Mouse (Mus musculus): ENCODE measurements around the gene Kiss1. TPM values are rescaled to one million over a fixed set of nuclear protein-coding genes. Genes with fewer than 3 reads are reported as not detected.

Kiss1 gene
- polyA plus RNA-seq, 1 experiment from 2014 or later = not detected

DNA sequence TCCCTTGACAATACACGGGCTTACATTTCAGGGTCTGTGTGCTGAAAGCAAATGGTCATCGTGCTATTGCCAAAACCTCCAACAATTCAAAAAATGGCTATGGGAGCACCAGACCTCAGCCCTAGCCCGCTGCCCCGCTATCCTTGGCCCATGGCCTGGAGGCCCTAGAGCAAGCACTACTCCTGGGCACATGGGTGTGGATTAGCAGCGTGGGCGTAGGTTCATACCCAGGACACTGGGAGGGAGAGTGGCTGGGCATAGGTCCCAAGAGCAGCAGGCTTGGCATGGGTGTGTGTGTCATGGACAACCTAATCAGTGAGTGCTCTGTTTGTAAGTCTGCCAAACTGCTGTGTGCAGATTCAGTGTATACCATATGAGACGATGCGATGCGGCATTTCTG lies 25.3 kb upstream of the Kiss1 start:
- no peaks in the 10 kb centered on the region for H3K9me3 ChIP-seq
- peaks cover 16% of the 10 kb centered on the region for H3K4me1 ChIP-seq
- H3K27ac ChIP-seq = no peak overlapping the region
- H3K27me3 ChIP-seq = peaks cover 9% of the 10 kb centered on the region; the same call in 1 of the 2 replicates
- no peak overlapping the region for H3K9ac ChIP-seq
- no peak overlapping the region for H3K4me3 ChIP-seq (replicated peaks)
- H3K4me2 ChIP-seq = no peak overlapping the region
- peaks cover 47% of the 10 kb centered on the region for H3K36me3 ChIP-seq (replicated peaks)
- WGBS = 91% methylated on average over 9 of the region's 9 CpGs
- ATAC-seq (ENCODE audit: low FRiP score) = no peak

DNA sequence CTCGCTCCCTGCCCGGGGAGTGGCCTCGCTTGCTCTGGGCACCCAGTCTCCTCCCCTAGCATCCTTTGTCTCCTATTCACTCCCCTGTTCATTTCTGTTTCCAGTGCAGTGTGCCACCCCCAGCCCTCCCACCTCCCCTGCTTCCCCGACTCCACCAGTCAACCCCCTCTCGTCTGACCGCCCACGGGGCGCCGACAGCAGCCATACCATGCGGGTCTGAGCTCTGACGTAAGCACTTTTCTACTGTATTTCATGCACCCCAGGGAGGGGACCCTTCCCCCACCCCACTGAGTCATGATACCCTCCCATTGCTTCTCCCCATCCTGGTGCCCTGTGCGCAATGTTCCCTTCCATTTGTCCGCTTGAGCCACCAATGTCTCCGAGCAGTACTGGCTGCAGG lies 22.9 kb upstream of the Kiss1 start:
- Histone ChIP-seq H3K4me2 (no peak overlapping the region), H3K4me3 (replicated peaks) (no peak overlapping the region), H3K4me1 (peaks cover 16% of the 10 kb centered on the region), H3K27me3 (peaks cover 9% of the 10 kb centered on the region; the same call in 1 of the 2 replicates), H3K9me3 (no peaks in the 10 kb centered on the region), H3K36me3 (replicated peaks) (peaks cover 30% of the 10 kb centered on the region), H3K9ac (0 out of 2 replicates have a peak overlapping the region, but pooled peaks have one; percentile 21), H3K27ac (no peak overlapping the region)
- 0 out of 2 replicates have a peak, but pooled peaks have one; percentile 7 for ATAC-seq (ENCODE audit: low FRiP score)
- 42% methylated on average over 14 of the region's 14 CpGs for WGBS

- Histone ChIP-seq H3K4me2 (no peak overlapping the region), H3K9me3 (no peaks in the 10 kb centered on the region), H3K27me3 (peaks cover 9% of the 10 kb centered on the region; the same call in 1 of the 2 replicates), H3K27ac (0 out of 2 replicates have a peak overlapping the region, but pooled peaks have one; percentile 21), H3K9ac (no peak overlapping the region), H3K4me3 (replicated peaks) (no peak overlapping the region), H3K36me3 (replicated peaks) (peaks cover 15% of the 10 kb centered on the region), H3K4me1 (peaks cover 9% of the 10 kb centered on the region)
- WGBS = 46% methylated on average over 3 of the region's 3 CpGs
- ATAC-seq (ENCODE audit: low FRiP score) = no peak
Observed at GRCm38 (mm10) chr1:133302540-133302939, 19.1 kb upstream of the Kiss1 start.

DNA sequence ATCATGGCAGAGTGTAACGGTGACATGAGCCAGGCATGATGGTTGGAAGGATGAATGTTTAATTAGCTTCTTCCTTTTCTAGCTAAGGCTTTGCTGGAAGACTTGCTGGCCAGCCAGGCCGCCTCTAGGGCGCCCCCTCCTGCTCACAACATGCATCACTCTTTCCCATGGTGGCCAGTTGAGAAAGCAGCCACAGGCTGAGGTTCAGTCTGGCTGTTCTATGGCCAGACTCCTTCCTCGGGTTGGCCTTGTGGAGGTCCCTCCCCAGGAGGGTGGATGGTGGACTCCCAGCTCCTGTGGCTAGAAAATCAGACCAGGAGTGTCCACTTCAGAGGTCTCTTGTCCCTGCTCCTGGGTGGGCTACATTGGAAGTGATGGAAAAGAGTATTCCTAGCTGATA lies 14.8 kb upstream of the Kiss1 start:
- 4% methylated on average over 4 of the region's 4 CpGs for WGBS
- H3K36me3 ChIP-seq (replicated peaks) = no peaks in the 10 kb centered on the region
- no peak overlapping the region for H3K4me3 ChIP-seq (replicated peaks)
- H3K27ac ChIP-seq = no peak overlapping the region
- peaks cover 10% of the 10 kb centered on the region; the same call in 1 of the 2 replicates for H3K4me1 ChIP-seq
- H3K9me3 ChIP-seq = no peaks in the 10 kb centered on the region
- no peak overlapping the region for H3K4me2 ChIP-seq
- H3K27me3 ChIP-seq = peaks cover 7% of the 10 kb centered on the region; the same call in 1 of the 2 replicates
- ATAC-seq (ENCODE audit: low FRiP score) = peak; percentile 58; the same call in 1 of the 2 replicates
- H3K9ac ChIP-seq = no peak overlapping the region

- no peak overlapping the region for H3K4me2 ChIP-seq
- H3K36me3 ChIP-seq (replicated peaks) = no peaks in the 10 kb centered on the region
- WGBS = 16% methylated on average over 6 of the region's 6 CpGs
- H3K4me1 ChIP-seq = peaks cover 15% of the 10 kb centered on the region
- ATAC-seq (ENCODE audit: low FRiP score) = peak; percentile 55
- no peaks in the 10 kb centered on the region for H3K9me3 ChIP-seq
- H3K4me3 ChIP-seq (replicated peaks) = no peak overlapping the region
- no peak overlapping the region for H3K27ac ChIP-seq
- peaks cover 7% of the 10 kb centered on the region; the same call in 1 of the 2 replicates for H3K27me3 ChIP-seq
- H3K9ac ChIP-seq = no peak overlapping the region
Observed at GRCm38 (mm10) chr1:133307318-133307717, 14.4 kb upstream of the Kiss1 start.

GRCm38 (mm10) chr1:133309652-133310267 lies 11.9 kb upstream of the Kiss1 start, which contains the start of gene Golt1a:
TSS of gene Golt1a (plus strand) at chr1:133309800.
- no peak for ATAC-seq (ENCODE audit: low FRiP score)
- Histone ChIP-seq H3K27ac (no peak within 1 kb of the TSS), H3K36me3 (replicated peaks) (no peaks in the 10 kb centered on the region), H3K4me3 (replicated peaks) (no peak within 1 kb of the TSS), H3K4me2 (no peak within 1 kb of the TSS), H3K4me1 (peaks cover 19% of the 10 kb centered on the region), H3K27me3 (peaks cover 12% of the 10 kb centered on the region; the same call in 1 of the 2 replicates), H3K9ac (no peak within 1 kb of the TSS), H3K9me3 (no peaks in the 10 kb centered on the region)
- 77% methylated on average over 14 of the region's 14 CpGs for WGBS

- Histone ChIP-seq H3K27me3 (peaks cover 12% of the 10 kb centered on the region; the same call in 1 of the 2 replicates), H3K4me1 (peaks cover 19% of the 10 kb centered on the region), H3K9ac (no peak overlapping the region), H3K4me3 (replicated peaks) (no peak overlapping the region), H3K9me3 (no peaks in the 10 kb centered on the region), H3K27ac (no peak overlapping the region), H3K4me2 (no peak overlapping the region), H3K36me3 (replicated peaks) (no peaks in the 10 kb centered on the region)
- no peak for ATAC-seq (ENCODE audit: low FRiP score)
- 65% methylated on average over 4 of the region's 4 CpGs for WGBS
Observed at GRCm38 (mm10) chr1:133311240-133311639, 10.4 kb upstream of the Kiss1 start.

- no peaks in the 10 kb centered on the region for H3K9me3 ChIP-seq
- H3K4me1 ChIP-seq = peaks cover 16% of the 10 kb centered on the region
- peaks cover 12% of the 10 kb centered on the region; the same call in 1 of the 2 replicates for H3K27me3 ChIP-seq
- H3K4me2 ChIP-seq = no peak overlapping the region
- no peak overlapping the region for H3K9ac ChIP-seq
- H3K36me3 ChIP-seq (replicated peaks) = no peaks in the 10 kb centered on the region
- 27% methylated on average over 10 of the region's 10 CpGs for WGBS
- H3K27ac ChIP-seq = 0 out of 2 replicates have a peak overlapping the region, but pooled peaks have one; percentile 10
- H3K4me3 ChIP-seq (replicated peaks) = no peak overlapping the region
- 0 out of 2 replicates have a peak, but pooled peaks have one; percentile 19 for ATAC-seq (ENCODE audit: low FRiP score)
Observed at GRCm38 (mm10) chr1:133311946-133312345, 9.7 kb upstream of the Kiss1 start.

- WGBS = 21% methylated on average over 8 of the region's 8 CpGs
Observed at GRCm38 (mm10) chr1:133314364-133314763, 7.3 kb upstream of the Kiss1 start.

GRCm38 (mm10) chr1:133315775-133316174 lies 5.9 kb upstream of the Kiss1 start:
- H3K36me3 ChIP-seq (replicated peaks) = no peaks in the 10 kb centered on the region
- peaks cover 15% of the 10 kb centered on the region; the same call in 1 of the 2 replicates for H3K27me3 ChIP-seq
- H3K9me3 ChIP-seq = no peaks in the 10 kb centered on the region
- H3K4me3 ChIP-seq (replicated peaks) = no peak overlapping the region
- no peak overlapping the region for H3K4me2 ChIP-seq
- H3K27ac ChIP-seq = no peak overlapping the region
- no peak overlapping the region for H3K9ac ChIP-seq
- peaks cover 15% of the 10 kb centered on the region for H3K4me1 ChIP-seq
- WGBS = 85% methylated on average over 6 of the region's 6 CpGs
- ATAC-seq (ENCODE audit: low FRiP score) = no peak

More at GRCm38 (mm10) chr1:133314364-133314763, 7.3 kb upstream of the Kiss1 start:
- H3K9me3 ChIP-seq = no peaks in the 10 kb centered on the region
- H3K4me2 ChIP-seq = no peak overlapping the region
- no peak overlapping the region for H3K9ac ChIP-seq
- peaks cover 15% of the 10 kb centered on the region for H3K4me1 ChIP-seq
- no peak overlapping the region for H3K27ac ChIP-seq
- no peak for ATAC-seq (ENCODE audit: low FRiP score)
- H3K36me3 ChIP-seq (replicated peaks) = no peaks in the 10 kb centered on the region
- H3K4me3 ChIP-seq (replicated peaks) = no peak overlapping the region
- H3K27me3 ChIP-seq = peaks cover 12% of the 10 kb centered on the region; the same call in 1 of the 2 replicates

DNA sequence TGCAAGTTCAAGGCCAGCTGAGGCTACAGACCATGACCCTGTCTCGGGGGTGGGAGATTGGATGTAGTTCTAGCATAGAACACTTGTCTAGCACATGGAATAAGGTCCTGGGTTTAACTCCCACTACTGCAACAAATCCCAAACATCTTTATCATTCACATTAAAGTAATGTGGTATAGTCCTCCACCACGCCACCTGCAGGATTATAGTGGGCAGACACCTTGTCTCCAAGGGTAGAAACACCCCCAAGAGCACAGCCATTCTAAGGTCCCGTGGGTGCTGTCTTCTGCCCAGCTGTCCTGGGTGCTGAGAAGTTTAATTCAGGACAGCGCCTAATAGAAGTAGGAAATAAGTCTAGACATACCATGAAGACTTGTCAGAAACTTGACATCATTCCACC lies 5.1 kb upstream of the Kiss1 start:
- Histone ChIP-seq H3K4me1 (peaks cover 12% of the 10 kb centered on the region), H3K36me3 (replicated peaks) (no peaks in the 10 kb centered on the region), H3K4me2 (no peak overlapping the region), H3K9me3 (no peaks in the 10 kb centered on the region), H3K27ac (no peak overlapping the region), H3K4me3 (replicated peaks) (no peak overlapping the region), H3K9ac (no peak overlapping the region), H3K27me3 (peaks cover 9% of the 10 kb centered on the region; the same call in 1 of the 2 replicates)
- ATAC-seq (ENCODE audit: low FRiP score) = no peak
- WGBS = 86% methylated on average over 4 of the region's 4 CpGs

DNA sequence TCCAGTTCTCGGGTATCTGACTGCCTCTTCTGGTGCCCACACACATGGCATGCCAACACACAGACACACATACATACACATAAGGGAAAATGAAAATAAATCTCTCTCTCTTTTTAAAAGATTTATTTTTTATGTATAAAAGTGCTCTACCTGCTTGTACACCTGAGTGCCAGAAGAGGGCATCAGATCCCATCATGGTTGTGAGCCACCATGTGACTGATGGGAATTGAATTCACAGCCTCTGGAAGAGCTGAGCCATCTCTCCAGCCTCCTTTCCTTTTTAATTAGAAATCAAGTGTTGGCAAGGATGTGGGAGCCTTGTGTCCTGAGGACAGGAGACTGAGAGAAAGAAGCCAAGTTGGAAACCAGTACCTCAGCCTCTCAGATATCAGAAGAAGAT lies 4.5 kb upstream of the Kiss1 start:
- H3K4me3 ChIP-seq (replicated peaks) = no peak overlapping the region
- peaks cover 6% of the 10 kb centered on the region for H3K4me1 ChIP-seq
- no peak for ATAC-seq (ENCODE audit: low FRiP score)
- no peaks in the 10 kb centered on the region for H3K9me3 ChIP-seq
- H3K4me2 ChIP-seq = no peak overlapping the region
- H3K27ac ChIP-seq = no peak overlapping the region
- peaks cover 9% of the 10 kb centered on the region; the same call in 1 of the 2 replicates for H3K27me3 ChIP-seq
- 88% methylated on average over 1 of the region's 1 CpGs for WGBS
- H3K9ac ChIP-seq = no peak overlapping the region
- H3K36me3 ChIP-seq (replicated peaks) = no peaks in the 10 kb centered on the region

GRCm38 (mm10) chr1:133323333-133323732 lies 1.7 kb downstream of the Kiss1 start:
- peaks cover 16% of the 10 kb centered on the region for H3K27me3 ChIP-seq
- H3K27ac ChIP-seq = no peak overlapping the region
- 54% methylated on average over 5 of the region's 5 CpGs for WGBS
- peaks cover 5% of the 10 kb centered on the region for H3K4me1 ChIP-seq
- H3K4me2 ChIP-seq = no peak overlapping the region
- no peaks in the 10 kb centered on the region for H3K36me3 ChIP-seq (replicated peaks)
- no peak overlapping the region for H3K9ac ChIP-seq
- ATAC-seq (ENCODE audit: low FRiP score) = no peak
- H3K9me3 ChIP-seq = no peaks in the 10 kb centered on the region
- no peak overlapping the region for H3K4me3 ChIP-seq (replicated peaks)
